Mouse (Mus musculus) embryonic facial prominence, embryonic 11.5 days (tissue): Measurements from ENCODE around the gene Cela2a. TPM values are rescaled to one million over a fixed set of nuclear protein-coding genes. Genes with fewer than 3 reads are reported as not detected.

Experiments
- ATAC-seq: fragments of 200-750 bp; cut with Nextera tagmentation; replicated peaks from 2 replicates; pipeline ENCODE4 v1.8.0; 2017; ENCODE audit warnings: low read depth; ENCODE audit not compliant: insufficient number of reproducible peaks, low FRiP score, low TSS enrichment
- DNase-seq: peaks from one replicate; pipeline ENCODE4 v3.0.0-alpha.2; 2015; ENCODE audit warnings: low spot score
- H3K27ac ChIP-seq: fragments of 300-500 bp; sonication (generic); replicated peaks from 2 replicates; pipeline ENCODE4 v1.5.1; 2014; ENCODE audit warnings: mild to moderate bottlenecking, low read depth, low read length, control low read depth
- H3K27me3 ChIP-seq: fragments of 300-500 bp; sonication (generic); 2 replicates; pipeline ENCODE4 v1.6.1; 2014; ENCODE audit warnings: mild to moderate bottlenecking, low read length, moderate library complexity, mixed read lengths; ENCODE audit not compliant: control insufficient read depth, insufficient read depth
- H3K36me3 ChIP-seq: fragments of 300-500 bp; sonication (generic); replicated peaks from 2 replicates; pipeline ENCODE4 v1.6.1; 2014; ENCODE audit warnings: low read depth, mild to moderate bottlenecking, low read length, moderate library complexity, mixed read lengths; ENCODE audit not compliant: control insufficient read depth, insufficient read depth
- H3K4me1 ChIP-seq: fragments of 300-500 bp; sonication (generic); 2 replicates; pipeline ENCODE4 v1.6.1; 2014; ENCODE audit warnings: low read length, mixed read lengths; ENCODE audit not compliant: control insufficient read depth, insufficient read depth
- H3K4me2 ChIP-seq: fragments of 300-500 bp; sonication (generic); 2 replicates; pipeline ENCODE4 v1.6.1; 2014; ENCODE audit warnings: low read depth, mild to moderate bottlenecking, control low read depth, low read length, moderate library complexity
- H3K4me3 ChIP-seq: fragments of 300-500 bp; sonication (generic); 2 replicates; pipeline ENCODE4 v1.5.1; 2014; ENCODE audit warnings: low read depth, low read length, control low read depth
- H3K9ac ChIP-seq: fragments of 300-500 bp; sonication (generic); replicated peaks from 2 replicates; pipeline ENCODE4 v1.6.1; 2014; ENCODE audit warnings: mild to moderate bottlenecking, control low read depth, low read length
- H3K9me3 ChIP-seq: fragments of 300-500 bp; sonication (generic); replicated peaks from 2 replicates; pipeline ENCODE4 v1.6.1; 2016; ENCODE audit warnings: mild to moderate bottlenecking, low read length, inconsistent platforms, mixed read lengths; ENCODE audit not compliant: control insufficient read depth
- WGBS: fragments of 180-500 bp; shearing (Covaris S2); extraction: QIAGEN DNeasy Blood & Tissue Kit; methylation state at CpG from one replicate; pipeline ENCODE4 v1.1.7; 2014; 5-methylcytosine and 5-hydroxymethylcytosine counted together
- polyA plus RNA-seq: library from polyadenylated mRNA; unstranded; fragments of >200 nt; fragmentation: Nextera tagmentation; extraction: Ambion mirVana; gene quantifications from 2 replicates; pipeline ENCODE4 v1.2.1, GENCODE M21; 2014

Gene Cela2a
- polyA plus RNA-seq, 1 experiment from 2014 or later: not detected

- Histone ChIP-seq H3K9ac (no peak overlapping the region), H3K4me2 (no peak overlapping the region), H3K9me3 (no peaks in the 10 kb centered on the region), H3K27ac (no peak overlapping the region), H3K4me1 (peaks cover 3% of the 10 kb centered on the region), H3K36me3 (no peaks in the 10 kb centered on the region; the same call in 1 of the 2 replicates), H3K4me3 (no peak overlapping the region), H3K27me3 (no peaks in the 10 kb centered on the region)
- DNase-seq (no peak), ATAC-seq (no peak)
- WGBS: 94% methylated on average over 8 of the region's 8 CpGs
These were observed 38.5 kb upstream of the Cela2a start for GRCm38 (mm10) chr4:141864506-141864905.

GRCm38 (mm10) chr4:141863726-141864280 is 37.8 kb upstream of the Cela2a start:
- H3K36me3 ChIP-seq: no peaks in the 10 kb centered on the region; the same call in 1 of the 2 replicates
- no peak overlapping the region for H3K4me3 ChIP-seq
- H3K4me1 ChIP-seq: peaks cover 3% of the 10 kb centered on the region
- H3K9ac ChIP-seq: no peak overlapping the region
- DNase-seq (no peak), ATAC-seq (no peak)
- no peaks in the 10 kb centered on the region for H3K27me3 ChIP-seq
- H3K27ac ChIP-seq: no peak overlapping the region
- H3K9me3 ChIP-seq: no peaks in the 10 kb centered on the region
- 87% methylated on average over 7 of the region's 7 CpGs for WGBS
- no peak overlapping the region for H3K4me2 ChIP-seq

GRCm38 (mm10) chr4:141862867-141863266 is 36.9 kb upstream of the Cela2a start:
- Histone ChIP-seq H3K27me3 (no peaks in the 10 kb centered on the region), H3K9me3 (no peaks in the 10 kb centered on the region), H3K9ac (no peak overlapping the region), H3K27ac (no peak overlapping the region), H3K4me1 (peaks cover 3% of the 10 kb centered on the region), H3K4me3 (no peak overlapping the region), H3K36me3 (no peaks in the 10 kb centered on the region; the same call in 1 of the 2 replicates), H3K4me2 (no peak overlapping the region)
- 76% methylated on average over 5 of the region's 5 CpGs for WGBS
- no peak for ATAC-seq
- no peak for DNase-seq

- 84% methylated on average over 17 of the region's 17 CpGs for WGBS
These were observed 35.8 kb upstream of the Cela2a start for GRCm38 (mm10) chr4:141861591-141862295.

GRCm38 (mm10) chr4:141860246-141860841 is 34.4 kb upstream of the Cela2a start:
- ATAC-seq: no peak
- no peaks in the 10 kb centered on the region for H3K4me1 ChIP-seq
- H3K9ac ChIP-seq: no peak overlapping the region
- no peak overlapping the region for H3K4me2 ChIP-seq
- WGBS: 70% methylated on average over 19 of the region's 19 CpGs
- no peaks in the 10 kb centered on the region for H3K9me3 ChIP-seq
- H3K27me3 ChIP-seq: no peaks in the 10 kb centered on the region
- no peaks in the 10 kb centered on the region; the same call in 1 of the 2 replicates for H3K36me3 ChIP-seq
- no peak overlapping the region for H3K27ac ChIP-seq
- no peak for DNase-seq
- no peak overlapping the region for H3K4me3 ChIP-seq

More at GRCm38 (mm10) chr4:141861591-141862295, 35.8 kb upstream of the Cela2a start:
- no peaks in the 10 kb centered on the region for H3K4me1 ChIP-seq
- ATAC-seq (no peak), DNase-seq (no peak)
- no peaks in the 10 kb centered on the region for H3K27me3 ChIP-seq
- H3K9me3 ChIP-seq: no peaks in the 10 kb centered on the region
- no peak overlapping the region for H3K4me3 ChIP-seq
- H3K4me2 ChIP-seq: no peak overlapping the region
- H3K27ac ChIP-seq: no peak overlapping the region
- no peaks in the 10 kb centered on the region; the same call in 1 of the 2 replicates for H3K36me3 ChIP-seq
- no peak overlapping the region for H3K9ac ChIP-seq

GRCm38 (mm10) chr4:141859351-141859750 is 33.4 kb upstream of the Cela2a start:
- H3K9me3 ChIP-seq: no peaks in the 10 kb centered on the region
- H3K4me1 ChIP-seq: no peaks in the 10 kb centered on the region

GRCm38 (mm10) chr4:141858501-141858900 is 32.5 kb upstream of the Cela2a start:
- no peaks in the 10 kb centered on the region for H3K36me3 ChIP-seq
- no peaks in the 10 kb centered on the region for H3K4me1 ChIP-seq
- H3K9ac ChIP-seq: no peak overlapping the region
- H3K4me3 ChIP-seq: no peak overlapping the region
- no peak for DNase-seq
- no peaks in the 10 kb centered on the region for H3K27me3 ChIP-seq
- ATAC-seq: no peak
- WGBS: 93% methylated on average over 20 of the region's 20 CpGs
- H3K9me3 ChIP-seq: no peaks in the 10 kb centered on the region
- no peak overlapping the region for H3K27ac ChIP-seq
- H3K4me2 ChIP-seq: no peak overlapping the region

More at GRCm38 (mm10) chr4:141859351-141859750, 33.4 kb upstream of the Cela2a start:
- no peak overlapping the region for H3K4me2 ChIP-seq
- no peaks in the 10 kb centered on the region for H3K27me3 ChIP-seq
- no peak for ATAC-seq
- DNase-seq: no peak
- H3K9ac ChIP-seq: no peak overlapping the region
- WGBS: 91% methylated on average over 14 of the region's 14 CpGs
- H3K36me3 ChIP-seq: no peaks in the 10 kb centered on the region
- no peak overlapping the region for H3K27ac ChIP-seq
- H3K4me3 ChIP-seq: no peak overlapping the region

- H3K9me3 ChIP-seq: no peaks in the 10 kb centered on the region
- ATAC-seq: peak; percentile 61; the same call in 1 of the 2 replicates
- H3K4me3 ChIP-seq: no peak overlapping the region
- H3K27ac ChIP-seq: no peak overlapping the region
- 18% methylated on average over 10 of the region's 10 CpGs for WGBS
- no peaks in the 10 kb centered on the region for H3K27me3 ChIP-seq
- H3K36me3 ChIP-seq: no peaks in the 10 kb centered on the region
- DNase-seq: peak; percentile 83
- 0 out of 2 replicates have a peak overlapping the region, but pooled peaks have one; percentile 10 for H3K9ac ChIP-seq
- H3K4me2 ChIP-seq: no peak overlapping the region
- no peaks in the 10 kb centered on the region for H3K4me1 ChIP-seq
These were observed 31.5 kb upstream of the Cela2a start for GRCm38 (mm10) chr4:141857422-141857930.
